Mouse (Mus musculus): ENCODE data around the gene Ptma. TPM values are rescaled to one million over a fixed set of nuclear protein-coding genes. Genes with fewer than 3 reads are reported as not detected.

Ptma gene
- polyA plus RNA-seq, 1 experiment from 2014 or later = 4,291 TPM

DNA sequence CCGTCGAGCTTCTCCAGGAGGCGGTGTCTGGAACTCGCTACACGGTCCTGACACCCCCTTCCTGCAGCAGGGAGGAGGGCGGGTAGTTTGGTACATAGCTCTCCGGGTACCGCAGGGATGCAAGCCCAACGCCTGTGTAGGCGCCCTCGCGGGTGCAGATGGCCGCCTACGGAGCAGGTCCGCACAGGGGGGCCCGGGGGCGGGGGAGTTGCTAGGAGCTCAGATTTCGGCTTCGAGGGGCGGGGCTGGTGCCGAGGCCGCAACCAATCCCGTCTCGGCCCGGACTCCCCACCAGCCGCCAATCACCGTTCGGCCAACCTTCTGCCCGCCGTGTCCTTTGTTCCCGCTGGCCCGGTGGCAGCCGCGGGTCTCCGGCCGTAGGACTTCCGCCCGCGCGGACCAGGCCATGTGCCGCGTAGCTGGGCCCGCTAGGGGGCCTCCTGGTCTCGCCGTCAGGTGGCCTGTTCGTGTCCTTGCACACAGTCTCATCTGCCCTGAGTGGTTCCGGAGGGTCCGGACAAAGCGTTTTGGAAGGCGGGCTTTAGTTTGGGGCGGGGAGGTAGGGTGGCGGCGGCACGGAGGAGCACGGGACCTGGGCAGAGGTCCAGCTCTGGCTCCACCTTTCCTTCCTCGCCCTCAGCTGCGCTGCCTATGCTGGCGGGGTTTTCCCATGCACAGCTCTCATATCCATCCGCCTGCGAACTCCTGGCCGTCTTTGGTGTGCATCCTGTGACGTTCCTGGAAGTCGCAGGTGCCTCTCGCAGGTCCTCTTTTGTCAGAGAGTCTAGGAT is 22.4 kb upstream of the Ptma start:
- no peaks in the 10 kb centered on the region for H3K36me3 ChIP-seq (replicated peaks; ENCODE audit: control insufficient read depth, insufficient read depth, low read depth, low read length)
- no peaks in the 10 kb centered on the region for H3K9me3 ChIP-seq (replicated peaks; ENCODE audit: control insufficient read depth, low read length)
- peak; percentile 87 for ATAC-seq (replicated peaks; ENCODE audit: insufficient number of reproducible peaks, low FRiP score, low TSS enrichment, low read depth)
- peak overlapping the region; percentile 37 for H3K4me3 ChIP-seq (ENCODE audit: low read depth, low read length)
- H3K27me3 ChIP-seq (ENCODE audit: control insufficient read depth, insufficient read depth, low read length) = no peaks in the 10 kb centered on the region
- peaks cover 9% of the 10 kb centered on the region for H3K4me1 ChIP-seq (ENCODE audit: control insufficient read depth, insufficient read depth, low read length)
- peak overlapping the region; percentile 93 for H3K27ac ChIP-seq (replicated peaks; ENCODE audit: low read depth, low read length)
- H3K9ac ChIP-seq (replicated peaks; ENCODE audit: low read length) = peak overlapping the region; percentile 76
- WGBS = under 1% methylated on average over 63 of the region's 64 CpGs
- DNase-seq (ENCODE audit: low spot score) = peak; percentile 98
- peak overlapping the region; percentile 72 for H3K4me2 ChIP-seq (ENCODE audit: low read depth, low read length)

DNA sequence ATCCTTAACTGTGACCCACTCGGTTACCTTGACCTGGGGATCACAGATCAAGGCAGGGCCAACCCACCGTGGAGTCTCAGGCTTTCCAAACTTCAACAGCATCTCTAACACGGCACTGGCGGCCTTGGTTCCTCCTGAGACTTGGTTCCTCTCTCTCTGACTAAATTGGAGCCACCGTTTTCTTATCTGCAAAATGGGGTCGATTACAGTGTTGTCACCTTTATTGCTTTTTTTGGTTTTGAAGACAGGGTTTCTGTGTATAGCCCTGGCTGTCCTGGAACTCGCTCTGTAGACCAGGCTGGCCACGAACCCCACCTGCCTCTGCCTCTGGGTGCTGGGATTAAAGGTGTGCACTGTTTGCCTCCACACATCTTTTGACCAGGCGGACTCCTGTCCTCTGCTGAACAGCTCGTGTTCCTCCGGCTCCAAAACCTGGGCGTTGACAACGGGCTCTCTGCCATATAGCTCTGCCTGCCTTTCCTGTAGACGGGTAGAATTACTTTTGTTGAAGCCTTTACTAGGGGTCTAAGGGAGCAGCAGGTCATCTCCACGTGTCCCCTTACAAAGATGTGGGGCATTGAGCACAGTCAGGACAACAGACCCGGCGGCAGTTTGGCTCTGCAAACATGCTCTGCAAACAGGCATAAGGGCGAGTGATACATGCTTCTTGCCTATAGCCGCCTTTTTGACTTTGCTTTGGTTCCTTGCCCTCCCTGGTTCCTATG is 21.7 kb upstream of the Ptma start:
- H3K36me3 ChIP-seq (replicated peaks; ENCODE audit: control insufficient read depth, insufficient read depth, low read depth, low read length) = no peaks in the 10 kb centered on the region
- H3K9ac ChIP-seq (replicated peaks; ENCODE audit: low read length) = peak overlapping the region; percentile 76
- no peaks in the 10 kb centered on the region for H3K27me3 ChIP-seq (ENCODE audit: control insufficient read depth, insufficient read depth, low read length)
- WGBS = 17% methylated on average over 19 of the region's 19 CpGs
- peak overlapping the region; percentile 93 for H3K27ac ChIP-seq (replicated peaks; ENCODE audit: low read depth, low read length)
- peaks cover 9% of the 10 kb centered on the region for H3K4me1 ChIP-seq (ENCODE audit: control insufficient read depth, insufficient read depth, low read length)
- H3K4me2 ChIP-seq (ENCODE audit: low read depth, low read length) = peak overlapping the region; percentile 72
- ATAC-seq (replicated peaks; ENCODE audit: insufficient number of reproducible peaks, low FRiP score, low TSS enrichment, low read depth) (no peak), DNase-seq (ENCODE audit: low spot score) (no peak)
- H3K4me3 ChIP-seq (ENCODE audit: low read depth, low read length) = peak overlapping the region; percentile 37
- no peaks in the 10 kb centered on the region for H3K9me3 ChIP-seq (replicated peaks; ENCODE audit: control insufficient read depth, low read length)

DNA sequence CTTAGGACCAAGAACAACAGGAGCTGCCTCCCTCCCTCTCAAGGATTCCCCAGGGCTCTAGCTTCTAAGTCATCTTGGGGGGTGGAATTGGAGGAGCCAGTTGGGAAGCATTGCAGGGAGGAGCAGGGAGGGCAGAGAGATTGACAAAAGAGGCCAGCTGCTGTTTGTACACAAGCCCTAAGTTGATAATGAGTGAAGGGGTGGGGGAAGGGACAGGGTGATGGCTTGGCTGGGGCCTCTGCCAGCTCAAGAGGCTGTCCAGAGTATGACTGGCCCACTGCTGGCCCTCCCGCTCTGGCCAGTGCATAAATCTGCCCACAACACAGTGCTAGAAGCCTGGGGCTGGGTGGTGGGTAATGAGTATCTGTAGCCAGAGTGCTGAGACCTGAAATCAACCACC is 21.1 kb upstream of the Ptma start:
- peak overlapping the region; percentile 93 for H3K27ac ChIP-seq (replicated peaks; ENCODE audit: low read depth, low read length)
- DNase-seq (ENCODE audit: low spot score) (no peak), ATAC-seq (replicated peaks; ENCODE audit: insufficient number of reproducible peaks, low FRiP score, low TSS enrichment, low read depth) (no peak)
- H3K36me3 ChIP-seq (replicated peaks; ENCODE audit: control insufficient read depth, insufficient read depth, low read depth, low read length) = no peaks in the 10 kb centered on the region
- no peaks in the 10 kb centered on the region for H3K9me3 ChIP-seq (replicated peaks; ENCODE audit: control insufficient read depth, low read length)
- peaks cover 9% of the 10 kb centered on the region for H3K4me1 ChIP-seq (ENCODE audit: control insufficient read depth, insufficient read depth, low read length)
- H3K9ac ChIP-seq (replicated peaks; ENCODE audit: low read length) = peak overlapping the region; percentile 76; the same call in 1 of the 2 replicates
- H3K4me2 ChIP-seq (ENCODE audit: low read depth, low read length) = peak overlapping the region; percentile 72; the same call in 1 of the 2 replicates
- no peak overlapping the region for H3K4me3 ChIP-seq (ENCODE audit: low read depth, low read length)
- H3K27me3 ChIP-seq (ENCODE audit: control insufficient read depth, insufficient read depth, low read length) = no peaks in the 10 kb centered on the region
- WGBS = 55% methylated on average over 1 of the region's 1 CpGs

DNA sequence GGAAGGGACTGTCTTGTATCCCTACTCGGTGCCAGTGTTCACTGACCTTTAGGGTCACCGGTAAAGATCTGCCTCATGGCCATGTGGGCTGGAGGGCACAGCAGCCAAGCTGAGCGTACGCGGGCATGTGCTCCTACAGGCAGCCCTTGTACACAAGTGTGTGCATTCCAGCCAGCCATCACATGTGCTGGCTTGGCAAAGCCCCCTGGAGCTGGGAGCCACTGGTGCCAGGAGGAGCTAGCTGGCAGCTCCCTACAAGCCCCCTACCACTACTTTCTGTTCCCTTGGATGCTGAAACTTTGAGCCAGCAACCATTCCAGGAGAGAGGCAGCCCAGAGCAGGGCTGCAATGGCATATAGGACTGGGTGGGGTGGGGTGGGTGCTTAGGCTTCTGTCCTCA is 20.1 kb upstream of the Ptma start:
- no peak for ATAC-seq (replicated peaks; ENCODE audit: insufficient number of reproducible peaks, low FRiP score, low TSS enrichment, low read depth)
- DNase-seq (ENCODE audit: low spot score) = no peak
- H3K4me2 ChIP-seq (ENCODE audit: low read depth, low read length) = no peak overlapping the region
- no peak overlapping the region for H3K9ac ChIP-seq (replicated peaks; ENCODE audit: low read length)
- 82% methylated on average over 5 of the region's 5 CpGs for WGBS
- H3K4me3 ChIP-seq (ENCODE audit: low read depth, low read length) = no peak overlapping the region
- peaks cover 9% of the 10 kb centered on the region for H3K4me1 ChIP-seq (ENCODE audit: control insufficient read depth, insufficient read depth, low read length)
- H3K9me3 ChIP-seq (replicated peaks; ENCODE audit: control insufficient read depth, low read length) = no peaks in the 10 kb centered on the region
- H3K27me3 ChIP-seq (ENCODE audit: control insufficient read depth, insufficient read depth, low read length) = no peaks in the 10 kb centered on the region
- no peaks in the 10 kb centered on the region for H3K36me3 ChIP-seq (replicated peaks; ENCODE audit: control insufficient read depth, insufficient read depth, low read depth, low read length)
- H3K27ac ChIP-seq (replicated peaks; ENCODE audit: low read depth, low read length) = no peak overlapping the region

DNA sequence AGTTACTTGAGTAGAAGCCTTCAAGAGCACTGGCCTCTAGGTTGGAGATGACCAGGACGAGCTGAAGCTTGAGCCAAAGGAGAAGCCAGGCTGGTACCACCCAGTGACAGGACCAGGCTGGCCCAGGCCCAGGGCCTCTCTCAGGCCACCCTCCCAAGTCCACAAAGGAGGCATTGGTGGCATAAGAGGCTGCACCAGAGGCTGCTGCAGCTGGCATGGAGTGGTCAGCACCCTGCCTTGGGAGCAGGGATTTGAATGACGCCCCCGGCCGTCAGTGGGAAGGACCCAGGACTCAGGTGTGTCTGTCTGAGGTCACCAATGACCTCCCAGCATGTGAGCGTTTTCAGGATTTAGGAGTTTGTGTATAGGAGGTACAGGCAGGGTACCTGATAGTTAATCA is 18.7 kb upstream of the Ptma start:
- Histone ChIP-seq H3K9me3 (replicated peaks; ENCODE audit: control insufficient read depth, low read length) (no peaks in the 10 kb centered on the region), H3K27me3 (ENCODE audit: control insufficient read depth, insufficient read depth, low read length) (no peaks in the 10 kb centered on the region), H3K4me2 (ENCODE audit: low read depth, low read length) (no peak overlapping the region), H3K27ac (replicated peaks; ENCODE audit: low read depth, low read length) (no peak overlapping the region), H3K4me3 (ENCODE audit: low read depth, low read length) (no peak overlapping the region), H3K4me1 (ENCODE audit: control insufficient read depth, insufficient read depth, low read length) (peaks cover 9% of the 10 kb centered on the region), H3K9ac (replicated peaks; ENCODE audit: low read length) (no peak overlapping the region), H3K36me3 (replicated peaks; ENCODE audit: control insufficient read depth, insufficient read depth, low read depth, low read length) (no peaks in the 10 kb centered on the region)
- 89% methylated on average over 5 of the region's 5 CpGs for WGBS
- ATAC-seq (replicated peaks; ENCODE audit: insufficient number of reproducible peaks, low FRiP score, low TSS enrichment, low read depth) = no peak
- DNase-seq (ENCODE audit: low spot score) = no peak

DNA sequence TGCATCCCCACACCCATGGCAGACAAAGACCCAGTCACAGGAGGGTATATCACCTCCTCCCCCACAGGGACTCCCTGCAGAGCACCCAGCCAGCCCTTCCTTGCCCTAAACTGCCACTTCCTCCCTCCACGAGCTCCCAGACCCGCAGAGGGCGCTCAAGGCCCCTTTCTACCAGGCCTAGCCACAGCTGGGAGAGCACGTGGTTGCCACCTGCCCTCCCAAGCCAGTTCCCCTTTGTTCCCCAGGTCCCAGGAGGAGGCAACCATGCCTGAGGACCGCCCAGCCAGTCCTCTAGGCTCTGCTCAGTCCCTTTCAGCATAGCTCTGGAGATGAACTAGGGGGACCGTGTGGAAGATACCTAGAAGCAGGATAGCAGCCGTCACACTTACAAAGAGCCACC is 17.1 kb upstream of the Ptma start:
- Histone ChIP-seq H3K27ac (replicated peaks; ENCODE audit: low read depth, low read length) (0 out of 2 replicates have a peak overlapping the region, but pooled peaks have one; percentile 52), H3K27me3 (ENCODE audit: control insufficient read depth, insufficient read depth, low read length) (no peaks in the 10 kb centered on the region), H3K4me2 (ENCODE audit: low read depth, low read length) (no peak overlapping the region), H3K36me3 (replicated peaks; ENCODE audit: control insufficient read depth, insufficient read depth, low read depth, low read length) (no peaks in the 10 kb centered on the region), H3K4me1 (ENCODE audit: control insufficient read depth, insufficient read depth, low read length) (peaks cover 6% of the 10 kb centered on the region), H3K9ac (replicated peaks; ENCODE audit: low read length) (peak overlapping the region; percentile 48), H3K9me3 (replicated peaks; ENCODE audit: control insufficient read depth, low read length) (no peaks in the 10 kb centered on the region), H3K4me3 (ENCODE audit: low read depth, low read length) (no peak overlapping the region)
- DNase-seq (ENCODE audit: low spot score) (peak; percentile 90), ATAC-seq (replicated peaks; ENCODE audit: insufficient number of reproducible peaks, low FRiP score, low TSS enrichment, low read depth) (peak; percentile 66)
- WGBS = 4% methylated on average over 7 of the region's 7 CpGs

DNA sequence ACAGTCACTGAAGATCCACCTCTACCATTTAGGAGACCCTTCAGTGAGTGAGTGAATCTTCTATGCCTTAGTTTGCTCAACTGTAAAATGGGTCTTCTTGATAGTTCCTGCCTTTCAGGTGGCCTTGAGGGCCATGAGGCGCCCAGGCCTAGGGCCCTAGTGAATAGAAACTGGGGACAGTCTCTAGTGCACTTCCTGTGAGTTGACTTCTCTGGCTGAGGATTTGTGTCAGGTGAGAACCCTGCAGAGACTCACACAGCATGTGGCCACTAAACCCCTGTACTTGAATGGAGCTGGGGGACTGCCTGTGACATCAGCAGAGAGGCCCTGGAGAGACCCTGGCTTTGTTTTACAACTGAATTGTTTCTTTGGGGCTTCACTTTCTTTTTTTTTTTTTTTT is 16.3 kb upstream of the Ptma start:
- DNase-seq (ENCODE audit: low spot score) = no peak
- H3K27ac ChIP-seq (replicated peaks; ENCODE audit: low read depth, low read length) = no peak overlapping the region
- no peak overlapping the region for H3K4me3 ChIP-seq (ENCODE audit: low read depth, low read length)
- H3K9me3 ChIP-seq (replicated peaks; ENCODE audit: control insufficient read depth, low read length) = no peaks in the 10 kb centered on the region
- H3K9ac ChIP-seq (replicated peaks; ENCODE audit: low read length) = no peak overlapping the region
- H3K36me3 ChIP-seq (replicated peaks; ENCODE audit: control insufficient read depth, insufficient read depth, low read depth, low read length) = no peaks in the 10 kb centered on the region
- H3K4me2 ChIP-seq (ENCODE audit: low read depth, low read length) = no peak overlapping the region
- no peak for ATAC-seq (replicated peaks; ENCODE audit: insufficient number of reproducible peaks, low FRiP score, low TSS enrichment, low read depth)
- H3K27me3 ChIP-seq (ENCODE audit: control insufficient read depth, insufficient read depth, low read length) = no peaks in the 10 kb centered on the region
- H3K4me1 ChIP-seq (ENCODE audit: control insufficient read depth, insufficient read depth, low read length) = peaks cover 3% of the 10 kb centered on the region
- 81% methylated on average over 1 of the region's 1 CpGs for WGBS
